Mouse (Mus musculus) adrenal gland, adult 2 months (tissue): ENCODE measurements around the gene Plekhd1. TPM values are rescaled to one million over a fixed set of nuclear protein-coding genes. Genes with fewer than 3 reads are reported as not detected.

Experiments used
- DNase-seq: peaks from one replicate; pipeline ENCODE4 v3.0.0; 2021
- long read RNA-seq: library from polyadenylated mRNA; stranded (forward); transcript quantifications from one replicate; pipeline ENCODE4 v2.0.0, GENCODE M21; 2021
- polyA plus RNA-seq: library from polyadenylated mRNA; depleted of rRNA; stranded (reverse); fragments of >200 nt; gene quantifications from 2 replicates; pipeline ENCODE4 v1.2.3, GENCODE M21; 2012; rRNA removed
- total RNA-seq, 2 experiments: library from RNA; stranded (reverse); gene quantifications; 2 replicates each; pipeline ENCODE4 v1.2.3; 2021

The Plekhd1 gene
- total RNA-seq, result not detected
- polyA plus RNA-seq, result 0.10 TPM in 1 of 2 replicates, not detected in the other
- long read RNA-seq, result 0 reads

DNA sequence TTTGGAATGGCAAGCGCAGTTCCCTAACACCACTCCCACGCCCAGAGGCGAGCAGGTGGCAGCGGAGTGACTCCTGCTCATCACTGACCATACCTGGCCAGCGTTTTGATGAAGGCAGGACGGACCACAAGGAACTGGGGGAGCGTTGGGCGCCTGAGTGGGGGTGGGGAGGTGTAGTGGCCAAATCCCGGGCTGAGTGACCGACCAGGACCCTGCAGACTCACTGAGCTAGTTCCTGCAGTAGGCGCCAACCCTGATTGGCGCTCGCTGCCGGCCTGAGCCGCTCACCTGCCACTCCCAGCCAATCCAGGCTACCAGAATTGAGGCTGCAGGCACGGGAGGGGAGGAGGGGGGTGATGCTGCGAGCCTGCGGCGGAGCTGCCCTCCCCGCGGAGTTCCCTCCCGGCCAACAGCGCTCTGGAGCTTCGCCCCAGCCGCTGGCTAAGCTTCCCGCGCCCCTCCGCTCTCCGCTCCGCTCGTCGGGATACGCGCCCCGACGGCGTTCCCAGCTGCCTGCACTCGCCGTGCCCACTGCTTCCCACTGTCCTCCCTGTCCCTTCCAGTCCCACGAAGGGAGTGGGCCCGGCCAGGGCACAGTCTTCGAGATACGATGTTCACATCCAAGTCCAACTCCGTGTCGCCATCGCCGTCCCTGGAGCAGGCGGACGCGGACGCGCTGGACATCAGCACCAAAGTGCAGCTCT lies at the start of gene Plekhd1:
Gene Plekhd1 (plus strand): TSS at position 323 of the 704 bp plus-strand sequence.
- peak; percentile 27 for DNase-seq

GRCm38 (mm10) chr12:80642725-80643692 lies 49.4 kb upstream of the Plekhd1 start:
- DNase-seq, result peak; percentile 46

GRCm38 (mm10) chr12:80643693-80644505 lies 48.5 kb upstream of the Plekhd1 start, which contains the start of the genes Slc39a9 and Erh:
Slc39a9 (plus strand) TSS chr12:80643883.
Erh (minus strand) TSS chr12:80644341.
- peak; percentile 96 for DNase-seq

- DNase-seq, result no peak
These were observed 47.9 kb upstream of the Plekhd1 start for GRCm38 (mm10) chr12:80644506-80644868.

DNA sequence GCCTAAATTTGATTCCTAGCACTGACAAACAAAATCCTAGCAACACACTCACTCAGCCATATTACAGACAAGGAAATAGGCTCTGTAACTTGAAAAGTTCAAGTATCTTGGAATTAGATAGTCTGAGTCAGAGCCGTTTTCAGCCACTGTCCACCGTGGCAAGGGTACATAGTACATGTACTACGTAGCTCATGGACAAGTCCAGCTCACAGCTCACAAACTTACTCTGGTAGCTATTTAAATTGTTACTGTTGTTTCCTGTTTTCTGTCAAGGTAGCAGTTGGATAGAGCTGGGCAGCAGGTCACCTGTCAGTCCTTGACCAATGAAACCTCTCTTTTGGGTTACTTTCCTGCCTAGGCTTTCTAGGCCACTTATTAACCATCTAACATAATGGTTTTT lies 46.0 kb upstream of the Plekhd1 start:
- DNase-seq, result no peak

GRCm38 (mm10) chr12:80653951-80654658 lies 38.3 kb upstream of the Plekhd1 start:
- DNase-seq, result peak; percentile 34

- peak; percentile 37 for DNase-seq
These were observed 37.7 kb upstream of the Plekhd1 start for GRCm38 (mm10) chr12:80654659-80655025.

- no peak for DNase-seq
These were observed 33.7 kb upstream of the Plekhd1 start for GRCm38 (mm10) chr12:80658661-80659060.

DNA sequence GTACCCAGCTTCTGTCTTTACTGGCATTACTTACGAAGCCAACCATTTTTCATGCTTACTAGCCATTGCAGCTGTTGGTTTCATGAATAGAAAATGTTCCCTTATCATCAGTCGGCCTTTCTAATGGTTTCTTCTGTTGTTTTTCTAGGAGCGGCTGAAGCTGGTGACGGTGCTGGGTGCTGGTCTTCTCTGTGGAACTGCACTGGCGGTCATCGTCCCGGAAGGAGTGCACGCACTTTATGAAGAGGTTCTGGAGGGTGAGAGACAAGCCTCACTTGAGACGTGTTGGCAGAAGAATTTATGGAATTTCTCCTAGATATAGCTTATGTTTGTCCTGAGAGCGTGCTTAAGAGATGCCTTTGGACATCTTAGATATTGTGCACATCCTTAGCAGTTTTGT lies 30.1 kb upstream of the Plekhd1 start:
- no peak for DNase-seq

GRCm38 (mm10) chr12:80663935-80664334 lies 28.5 kb upstream of the Plekhd1 start:
- no peak for DNase-seq

DNA sequence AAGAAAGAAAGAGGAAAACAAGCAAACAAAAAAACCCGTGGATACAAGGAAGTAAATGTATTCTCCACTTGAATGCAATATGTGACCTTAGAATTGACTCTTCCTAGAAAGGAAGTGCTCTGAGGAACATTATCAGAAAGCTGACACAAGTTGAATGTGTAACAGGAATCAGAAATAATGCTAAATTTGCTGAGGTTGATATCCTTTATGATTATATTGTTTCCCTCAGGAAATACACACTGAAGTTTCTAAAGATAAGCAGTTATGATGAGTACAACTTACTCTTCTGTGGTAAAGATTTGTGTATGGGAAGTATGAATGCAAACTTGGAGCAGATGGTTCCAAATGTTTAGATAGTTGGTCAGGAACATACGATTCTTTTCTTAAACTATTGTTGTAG lies 24.0 kb upstream of the Plekhd1 start:
- DNase-seq, result no peak

- peak; percentile 45 for DNase-seq
These were observed 19.2 kb upstream of the Plekhd1 start for GRCm38 (mm10) chr12:80673170-80673569.

- peak; percentile 14 for DNase-seq
These were observed 11.1 kb upstream of the Plekhd1 start for GRCm38 (mm10) chr12:80681340-80681739.

GRCm38 (mm10) chr12:80683554-80683953 lies 8.8 kb upstream of the Plekhd1 start:
- no peak for DNase-seq

DNA sequence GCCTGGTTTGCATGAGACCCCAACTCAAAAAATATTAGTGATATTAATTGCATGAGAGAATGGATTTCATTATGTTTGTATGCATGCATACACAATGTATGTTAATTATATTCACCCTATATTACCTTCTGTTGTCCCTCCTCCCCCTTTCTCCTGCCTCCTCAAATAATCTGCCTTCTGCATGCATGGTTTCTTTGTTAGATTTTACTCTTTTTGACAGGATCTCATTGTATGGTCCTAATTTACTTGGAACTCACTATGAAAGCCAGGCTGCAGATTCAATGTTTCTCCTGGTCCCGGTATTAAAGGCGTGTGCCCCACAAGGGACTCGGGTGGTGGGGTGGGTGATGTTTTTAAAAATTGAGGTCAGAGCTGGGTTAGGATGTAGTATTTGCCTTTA lies 8.1 kb upstream of the Plekhd1 start:
- no peak for DNase-seq

DNA sequence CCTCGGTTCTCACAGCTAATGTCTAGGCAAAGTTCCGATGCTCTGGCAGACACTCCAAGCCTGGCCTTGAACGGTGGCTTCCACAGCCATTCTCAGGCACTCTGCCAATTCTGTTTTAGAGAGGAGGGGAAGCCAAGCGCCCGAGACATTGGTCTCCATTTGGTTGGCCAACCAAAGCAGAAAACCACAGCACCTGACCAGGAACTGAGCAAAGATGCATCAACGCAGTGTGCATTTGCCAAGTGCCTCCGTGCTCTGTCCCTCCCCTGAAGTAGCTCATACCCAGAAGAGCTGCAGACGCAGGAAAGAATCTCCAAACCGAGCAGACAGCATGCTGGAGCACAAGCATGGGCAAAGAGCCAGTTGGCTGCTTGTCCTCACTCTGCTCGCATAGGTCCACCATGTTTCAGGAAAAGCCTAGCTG lies 4.6 kb upstream of the Plekhd1 start:
- DNase-seq, result peak; percentile 69

GRCm38 (mm10) chr12:80689696-80690095 lies 2.7 kb upstream of the Plekhd1 start:
- DNase-seq, result no peak

DNA sequence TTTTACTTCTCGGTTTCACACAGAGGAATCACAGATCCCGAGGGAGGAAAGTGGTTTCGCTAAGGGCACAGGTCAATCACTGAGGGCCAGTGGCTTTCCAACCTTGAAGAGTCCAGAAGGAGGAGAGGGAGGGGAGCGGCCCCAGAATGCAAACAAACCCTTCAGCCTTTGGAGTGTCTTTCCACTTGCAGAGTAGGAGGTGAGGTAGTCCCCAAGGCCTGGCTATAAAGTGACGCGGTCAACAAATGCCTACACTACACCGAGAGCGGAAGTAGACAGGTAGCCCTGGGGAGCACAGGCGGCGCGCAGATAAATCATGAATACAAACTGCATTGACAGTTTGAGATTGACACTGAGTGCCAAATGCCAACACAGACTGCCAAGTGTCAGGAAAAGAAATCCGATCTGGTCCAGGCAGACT lies 710 bp upstream of the Plekhd1 start:
- no peak for DNase-seq

DNA sequence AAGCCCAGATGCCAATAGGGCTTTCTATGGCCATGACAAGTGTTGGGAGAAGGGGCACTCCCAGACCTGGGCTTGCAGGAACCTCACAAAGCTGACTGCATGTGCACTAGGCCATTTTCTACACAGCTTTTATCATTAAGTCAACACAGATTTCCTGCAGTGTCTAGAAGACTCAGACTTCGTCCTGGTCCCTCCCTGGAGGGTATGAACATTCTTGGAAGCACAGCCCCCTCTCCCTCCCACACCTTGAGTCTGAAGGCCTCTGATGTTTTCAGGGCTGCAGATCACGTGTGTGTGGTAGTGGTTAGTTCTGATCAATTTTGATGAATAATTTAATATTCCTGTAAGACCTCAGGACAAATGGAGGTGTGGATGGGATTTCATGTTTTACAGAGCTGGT lies 1.3 kb downstream of the Plekhd1 start:
- DNase-seq, result no peak

DNA sequence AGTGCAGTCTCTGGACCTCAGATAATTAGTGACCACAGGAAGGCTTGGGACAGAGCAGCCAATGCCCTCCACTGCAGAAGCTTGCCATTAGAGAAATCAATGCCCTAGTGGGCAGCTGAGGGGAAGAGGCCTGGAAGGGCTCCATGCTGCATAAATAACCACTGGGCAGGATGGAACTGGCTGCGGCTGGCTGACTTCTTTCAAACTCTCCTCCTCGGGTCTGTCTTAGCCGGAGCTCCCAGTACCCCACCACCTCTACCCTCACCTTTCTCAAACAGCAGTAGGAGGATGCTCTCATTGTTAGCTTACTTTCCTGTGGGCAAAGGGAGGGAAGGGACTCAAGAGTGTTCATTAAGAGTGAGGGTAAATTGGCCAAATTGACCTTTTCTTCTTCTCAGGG lies 2.6 kb downstream of the Plekhd1 start:
- no peak for DNase-seq

DNA sequence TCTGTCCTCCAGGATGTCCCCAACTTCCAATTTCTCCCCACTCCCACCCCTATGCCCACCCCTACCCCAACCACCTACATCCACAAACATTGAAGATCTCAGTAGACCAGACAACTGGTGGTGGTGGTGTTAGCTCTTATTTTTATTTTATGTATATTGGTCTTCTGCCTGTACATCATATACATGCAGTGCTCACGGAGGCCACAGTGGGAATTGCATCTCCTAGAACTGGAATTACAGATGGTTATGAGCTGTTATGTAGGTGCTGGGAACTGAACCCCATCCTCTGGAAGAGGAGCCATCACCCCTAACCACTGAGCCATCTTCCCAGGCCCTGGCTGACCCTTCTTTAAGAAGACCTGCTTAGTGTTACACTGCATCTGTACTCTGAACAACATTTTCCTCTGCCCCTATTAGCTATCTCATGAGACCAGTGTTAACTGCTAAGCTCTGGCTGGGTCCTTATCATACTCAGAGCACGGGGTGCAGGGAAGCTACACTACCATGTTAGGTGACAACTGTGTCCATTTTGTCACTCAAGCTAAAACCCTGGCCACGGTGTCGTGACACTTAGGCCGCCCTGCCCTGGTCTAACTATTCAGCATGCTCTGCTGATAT lies 6.2 kb downstream of the Plekhd1 start:
- no peak for DNase-seq
